10 mouse cellular contexts compared by ENCODE assay signal in the genomic region with DNA sequence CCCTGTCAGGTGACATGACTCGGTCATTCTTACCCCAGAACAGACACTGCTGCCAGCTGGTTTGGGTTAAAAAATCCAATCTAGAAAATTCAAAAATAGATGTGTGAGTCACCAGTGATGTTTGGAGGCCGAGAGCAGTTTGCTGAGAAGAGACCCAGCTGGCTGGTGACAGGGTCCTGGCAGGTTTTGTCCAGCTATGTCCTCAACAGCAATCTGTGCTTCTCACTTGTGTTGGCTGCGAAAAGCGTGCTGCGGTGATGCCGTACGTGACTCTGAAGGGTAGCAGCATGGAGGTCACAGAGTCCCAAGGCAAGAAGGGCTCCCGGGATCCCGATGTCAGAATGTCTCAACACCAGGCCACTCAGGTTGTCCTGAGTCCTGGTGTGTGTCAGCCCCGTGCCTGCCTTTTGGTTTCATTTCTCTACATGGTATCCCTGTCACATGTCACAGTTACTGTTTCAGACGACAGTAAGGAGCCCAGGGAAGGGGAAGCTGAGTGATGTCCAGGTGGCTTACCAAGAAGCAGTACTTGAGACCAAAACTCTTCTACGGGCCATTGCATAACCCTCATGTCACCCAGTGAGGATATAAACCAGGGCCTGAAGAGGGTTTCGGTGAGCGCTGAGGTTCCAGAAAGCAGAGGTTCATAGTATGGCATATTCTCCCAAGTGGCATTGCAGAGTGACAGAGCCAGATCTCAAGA. TPM values are rescaled to one million over a fixed set of nuclear protein-coding genes. Genes with fewer than 3 reads are reported as not detected.
DNase-seq lines count a peak whose midpoint lies in the region; ATAC-seq and TF ChIP-seq lines count a peak whose summit lies in the region.
"Had no signal": no experiment of that assay in that cellular context is flagged by ENCODE, and none has a peak within 500 bp of the region (broad histone marks: within the 10 kb centered on the region; RNA-seq: fewer than 3 reads in every experiment).

No protein-coding gene starts in this region.

- no peak for TF ChIP-seq EP300 in stomach, postnatal 0 days (optimal IDR thresholded peaks at IDR 0.05)

- TF ChIP-seq POLR2A in cortical plate, adult 2 months (IDR thresholded peaks at IDR 0.05; ENCODE audit: extremely low read depth, insufficient read depth, low read length) = no peak

- no peak for TF ChIP-seq CTCF in cortical plate, adult 2 months (IDR thresholded peaks at IDR 0.05; ENCODE audit: extremely low read depth, insufficient read depth, low read length)
- no peak for TF ChIP-seq CTCF in stomach, postnatal 0 days (IDR thresholded peaks at IDR 0.05; ENCODE audit: low read depth)

- H3K27ac ChIP-seq in cortical plate, adult 2 months (ENCODE audit: insufficient read depth, low read length) = 0 out of 2 replicates have a peak overlapping the region, but pooled peaks have one; percentile 16
- H3K27ac ChIP-seq in stomach, postnatal 0 days (replicated peaks) = peak overlapping the region; percentile 78
- H3K27ac ChIP-seq in forebrain, embryonic 16.5 days (ENCODE audit: low read length) = no peak overlapping the region
- H3K27ac ChIP-seq: liver, embryonic 13.5 days had no signal

- peaks cover 7% of the 10 kb centered on the region; the same call in 1 of the 2 replicates for H3K36me3 ChIP-seq in stomach, postnatal 0 days (ENCODE audit: control insufficient read depth, insufficient read depth, low read length)
- peaks cover 9% of the 10 kb centered on the region; the same call in 1 of the 2 replicates for H3K36me3 ChIP-seq in forebrain, embryonic 16.5 days (ENCODE audit: control insufficient read depth, insufficient read depth)

- intact Hi-C loops in heart, postnatal 25 days (cut with DNase I) = no loop called here
- intact Hi-C loops in left cerebral cortex, postnatal 36 days (cut with DNase I) = no loop called here

- H3K4me1 ChIP-seq in cortical plate, adult 2 months (ENCODE audit: control insufficient read depth, insufficient read depth, low read length) = peaks cover 9% of the 10 kb centered on the region
- peaks cover 3% of the 10 kb centered on the region for H3K4me1 ChIP-seq in stomach, postnatal 0 days (replicated peaks; ENCODE audit: control insufficient read depth, insufficient read depth)
- H3K4me1 ChIP-seq in forebrain, embryonic 16.5 days (replicated peaks; ENCODE audit: control insufficient read depth, insufficient read depth, low read length) = peaks cover 17% of the 10 kb centered on the region

- no peaks in the 10 kb centered on the region for H3K27me3 ChIP-seq in stomach, postnatal 0 days (ENCODE audit: control insufficient read depth, insufficient read depth, low read length)
- no peaks in the 10 kb centered on the region for H3K27me3 ChIP-seq in forebrain, embryonic 16.5 days (replicated peaks; ENCODE audit: control insufficient read depth, insufficient read depth, low read length)
- H3K27me3 ChIP-seq: embryonic facial prominence, embryonic 13.5 days; liver, embryonic 13.5 days had no signal

- 54% methylated on average over 14 of the region's 14 CpGs for WGBS in stomach, postnatal 0 days
- 76% methylated on average over 14 of the region's 14 CpGs for WGBS in forebrain, embryonic 16.5 days

- H3K4me2 ChIP-seq in stomach, postnatal 0 days (replicated peaks; ENCODE audit: low read depth) = 0 out of 2 replicates have a peak overlapping the region, but pooled peaks have one; percentile 4
- no peak overlapping the region for H3K4me2 ChIP-seq in forebrain, embryonic 16.5 days (ENCODE audit: low read length)
- H3K4me2 ChIP-seq: embryonic facial prominence, embryonic 13.5 days; liver, embryonic 13.5 days had no signal

- peak; percentile 81; the same call in 1 of the 2 replicates for ATAC-seq in stomach, postnatal 0 days (ENCODE audit: low FRiP score, low TSS enrichment)
- no peak for ATAC-seq in activated CD4-positive, CD25-positive, alpha-beta regulatory T cell, adult 4 months
- no peak for ATAC-seq in forebrain, embryonic 16.5 days

- H3K9me3 ChIP-seq in stomach, postnatal 0 days (ENCODE audit: control insufficient read depth, low read length) = no peaks in the 10 kb centered on the region
- no peaks in the 10 kb centered on the region for H3K9me3 ChIP-seq in forebrain, embryonic 16.5 days (ENCODE audit: control insufficient read depth, low read length)
- H3K9me3 ChIP-seq: embryonic facial prominence, embryonic 13.5 days; liver, embryonic 13.5 days had no signal

- no peak overlapping the region for H3K9ac ChIP-seq in stomach, postnatal 0 days (ENCODE audit: low read length)
- H3K9ac ChIP-seq in forebrain, embryonic 16.5 days (replicated peaks; ENCODE audit: low read depth, low read length) = no peak overlapping the region
- H3K9ac ChIP-seq: embryonic facial prominence, embryonic 13.5 days; liver, embryonic 13.5 days had no signal

- DNase-seq in frontal cortex, adult 2 months (ENCODE audit: extremely low spot score in 1 of 2, low spot score in 1 of 2) = peak; percentile 30 to 61
- no peak for DNase-seq in frontal cortex, postnatal 14 days (ENCODE audit: low spot score in 2 of 2)
- peak; percentile 82 for DNase-seq in heart, postnatal 25 days (ENCODE audit: low spot score)
- peak; percentile 41 to 53 for DNase-seq in left cerebral cortex, postnatal 36 days (ENCODE audit: low spot score in 2 of 2)
- peak; percentile 41 for DNase-seq in stomach, postnatal 0 days (ENCODE audit: low spot score)
- DNase-seq: liver, embryonic 13.5 days had no signal

- no peak overlapping the region for H3K4me3 ChIP-seq in cortical plate, adult 2 months (ENCODE audit: insufficient read depth, low read length)
- no peak overlapping the region for H3K4me3 ChIP-seq in stomach, postnatal 0 days (ENCODE audit: low read depth, low read length)
- H3K4me3 ChIP-seq in forebrain, embryonic 16.5 days (replicated peaks; ENCODE audit: low read length) = no peak overlapping the region
- H3K4me3 ChIP-seq: embryonic facial prominence, embryonic 13.5 days; liver, embryonic 13.5 days had no signal

RNA-seq across cellular contexts. Expression of gene 2310022B05Rik, which starts 30.0 kb away (rescaled TPM):
- 61.8 and 62.4 TPM in 2 replicates for polyA plus RNA-seq in frontal cortex, adult 2 months (2012; rRNA removed)
- 61.1 and 64.2 TPM in 2 replicates for polyA plus RNA-seq in cortical plate, adult 2 months (2012; rRNA removed)
- 10 to 100 TPM; 71.7 to 83.3 TPM for total RNA-seq in heart, postnatal 25 days (2021)
- total RNA-seq in left cerebral cortex, postnatal 36 days (2021) = 10 to 100 TPM; 52.3 to 58.1 TPM
- polyA plus RNA-seq in stomach, postnatal 0 days (2015; fragmentation: Nextera tagmentation; extraction: Ambion mirVana) = 17.9 and 20.0 TPM in 2 replicates
- polyA plus RNA-seq in activated CD4-positive, CD25-positive, alpha-beta regulatory T cell, adult 4 months (2017; shearing (Covaris generic)) = 1 to 10 TPM in 1 of 2 experiments, under 1 TPM in 1; 0.82 to 1.3 TPM
- 26.0 and 29.4 TPM in 2 replicates for polyA plus RNA-seq in forebrain, embryonic 16.5 days (2015; fragmentation: Nextera tagmentation; extraction: Ambion mirVana)

RNA-seq across cellular contexts. Expression of gene Capn9, which starts 57.2 kb away (rescaled TPM):
- 0.06 and 0.11 TPM in 2 replicates for polyA plus RNA-seq in frontal cortex, adult 2 months (2012; rRNA removed)
- polyA plus RNA-seq in cortical plate, adult 2 months (2012; rRNA removed) = 0.04 and 0.09 TPM in 2 replicates
- not detected for total RNA-seq in heart, postnatal 25 days (2021)
- total RNA-seq in left cerebral cortex, postnatal 36 days (2021) = under 1 TPM in 1 of 2 experiments, not detected in 1; 0.12 TPM
- polyA plus RNA-seq in stomach, postnatal 0 days (2015; fragmentation: Nextera tagmentation; extraction: Ambion mirVana) = 12.8 and 17.6 TPM in 2 replicates
- not detected for polyA plus RNA-seq in activated CD4-positive, CD25-positive, alpha-beta regulatory T cell, adult 4 months (2017; shearing (Covaris generic))
- 0.14 and 0.20 TPM in 2 replicates for polyA plus RNA-seq in forebrain, embryonic 16.5 days (2015; fragmentation: Nextera tagmentation; extraction: Ambion mirVana)

Comparison
In these comparisons a context has a peak if more than half of its experiments do, and no peak if none do; other contexts are left out.
1. DNase-seq: peak in frontal cortex, adult 2 months (2 of 2), heart, postnatal 25 days (single experiment), left cerebral cortex, postnatal 36 days (2 of 2) and stomach, postnatal 0 days (single experiment); none in frontal cortex, postnatal 14 days (0 of 2).
2. RNA of gene Capn9, which starts 57.2 kb away (polyA plus RNA-seq): 12.8 to 17.6 TPM in stomach, postnatal 0 days; 0.14 to 0.20 TPM in forebrain, embryonic 16.5 days, 0.06 to 0.11 TPM in frontal cortex, adult 2 months, 0.04 to 0.09 TPM in cortical plate, adult 2 months and not detected in activated CD4-positive, CD25-positive, alpha-beta regulatory T cell, adult 4 months; every median in the first group is over 10 times any median in the second.